Mouse (Mus musculus): ENCODE results near the gene Phldb2.

DNA sequence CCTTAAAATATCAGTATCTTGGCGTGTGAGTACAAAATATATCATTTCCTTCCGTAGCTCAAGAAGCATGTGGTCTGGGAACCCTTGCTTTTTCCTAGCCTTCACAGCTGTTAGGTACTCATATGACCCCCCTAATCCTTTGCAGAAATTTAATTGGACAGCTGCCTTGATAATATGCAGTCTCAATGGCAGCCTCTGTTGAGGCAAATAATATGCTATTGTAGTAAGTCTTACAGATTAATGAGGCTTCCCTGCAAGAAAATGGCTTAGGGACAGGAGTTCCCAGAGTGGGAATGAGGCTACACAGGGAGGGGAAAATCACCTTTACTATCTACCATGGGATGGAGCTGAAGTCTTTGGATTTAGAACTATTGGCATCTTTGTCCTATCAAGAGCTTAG lies 16.9 kb downstream of the Phldb2 start:
- no peak for TF ChIP-seq CTCF (IDR thresholded peaks at IDR 0.05; ENCODE audit: borderline replicate concordance, control insufficient read depth, extremely low read depth, insufficient read depth, low read length, poor library complexity)
- no peak for TF ChIP-seq POLR2A (IDR thresholded peaks at IDR 0.05; ENCODE audit: control insufficient read depth, extremely low read depth, insufficient read depth, low read length, poor library complexity)

Data from thymus, adult 2 months (tissue).